Mouse (Mus musculus) B cell, adult 62 days (primary cell): ENCODE results near the gene Gsto2. TPM values are rescaled to one million over a fixed set of nuclear protein-coding genes. Genes with fewer than 3 reads are reported as not detected.

ENCODE experiments used
- total RNA-seq: library from RNA; stranded (reverse); gene quantifications from 4 replicates; pipeline ENCODE4 v1.2.4, GENCODE M21; 2023

The Gsto2 gene
- 0.56 TPM in 1 of 4 replicates, not detected in the others for total RNA-seq

DNA sequence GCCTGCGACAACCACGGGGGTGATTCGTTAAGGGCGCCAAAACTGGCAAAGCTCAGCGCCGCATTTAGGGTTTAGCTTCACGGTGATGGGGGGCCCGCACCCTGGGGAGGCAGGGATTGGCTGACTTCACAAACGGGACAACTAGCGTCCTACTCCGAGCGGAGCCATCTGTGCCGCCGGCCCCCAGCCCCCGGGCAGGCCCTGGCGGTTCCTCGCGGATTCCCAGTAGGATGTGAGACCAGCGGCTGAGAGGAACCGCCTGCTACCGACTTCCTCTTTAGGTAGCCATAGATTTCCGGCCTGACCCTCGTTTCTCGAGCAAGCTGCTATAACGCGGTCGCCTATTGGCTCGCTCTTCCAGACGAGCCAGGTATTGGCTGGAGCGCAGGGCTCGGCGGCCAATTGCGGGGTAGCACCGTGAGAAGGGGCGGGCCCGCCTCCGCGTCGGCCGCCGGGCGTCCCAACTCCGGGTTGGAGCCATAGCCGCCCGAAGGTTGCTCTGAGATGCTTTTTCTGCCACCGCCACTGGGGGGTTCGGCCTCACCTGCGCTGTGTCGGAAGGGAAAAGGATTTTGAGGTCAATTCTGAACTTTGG, at the start of gene Gsto2:
TSS of gene Gsto2 (plus strand) at position 182 of the 595 bp plus-strand sequence.

DNA sequence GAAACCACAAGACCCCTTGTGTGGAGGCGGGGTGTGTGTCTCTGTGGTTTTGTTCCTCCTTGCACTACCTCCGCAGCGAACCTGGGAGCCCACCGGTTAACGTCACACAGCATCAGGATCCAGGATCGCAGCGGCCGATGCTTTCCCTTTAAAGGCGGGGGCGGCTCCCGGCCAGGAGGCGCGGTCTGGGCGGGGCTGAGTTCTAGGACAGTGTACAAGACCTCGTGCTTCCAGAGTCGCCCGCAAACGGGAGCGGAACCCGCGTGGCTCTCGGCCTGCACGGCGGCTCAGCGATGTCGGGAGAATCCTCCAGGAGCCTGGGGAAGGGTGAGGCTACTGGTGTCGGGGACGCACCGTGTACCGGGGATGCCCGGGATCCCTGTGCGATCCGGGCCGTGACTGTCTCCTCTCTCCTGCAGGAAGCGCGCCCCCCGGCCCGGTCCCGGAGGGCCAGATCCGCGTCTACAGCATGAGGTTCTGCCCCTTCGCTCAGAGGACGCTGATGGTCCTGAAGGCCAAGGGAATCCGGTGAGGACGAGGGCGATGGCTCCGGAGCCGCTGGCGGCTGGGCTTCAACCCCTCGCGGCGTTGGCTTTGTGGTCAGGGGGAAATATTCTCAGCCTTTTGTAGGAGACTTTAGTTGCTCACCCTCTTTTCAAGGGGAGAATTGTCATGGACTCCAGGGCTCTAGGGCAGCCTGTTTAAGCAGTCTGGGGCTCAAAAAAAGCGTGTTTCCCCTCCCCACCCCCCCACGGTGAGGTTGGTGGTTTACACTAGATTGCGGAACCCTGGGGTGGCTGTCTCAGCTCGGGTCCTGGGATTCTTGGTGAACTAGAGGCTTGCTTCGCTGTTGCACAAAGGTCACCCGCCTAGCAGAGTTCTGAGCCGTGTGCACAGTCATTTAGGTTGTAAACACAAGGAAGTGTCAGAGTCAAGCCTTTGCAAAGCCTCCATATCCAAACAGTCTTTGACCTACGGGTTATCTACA, 10.2 kb upstream of the Gsto2 start, which contains the start of gene Gsto1:
TSS of gene Gsto1 (plus strand) at position 175 of the 988 bp plus-strand sequence.

DNA sequence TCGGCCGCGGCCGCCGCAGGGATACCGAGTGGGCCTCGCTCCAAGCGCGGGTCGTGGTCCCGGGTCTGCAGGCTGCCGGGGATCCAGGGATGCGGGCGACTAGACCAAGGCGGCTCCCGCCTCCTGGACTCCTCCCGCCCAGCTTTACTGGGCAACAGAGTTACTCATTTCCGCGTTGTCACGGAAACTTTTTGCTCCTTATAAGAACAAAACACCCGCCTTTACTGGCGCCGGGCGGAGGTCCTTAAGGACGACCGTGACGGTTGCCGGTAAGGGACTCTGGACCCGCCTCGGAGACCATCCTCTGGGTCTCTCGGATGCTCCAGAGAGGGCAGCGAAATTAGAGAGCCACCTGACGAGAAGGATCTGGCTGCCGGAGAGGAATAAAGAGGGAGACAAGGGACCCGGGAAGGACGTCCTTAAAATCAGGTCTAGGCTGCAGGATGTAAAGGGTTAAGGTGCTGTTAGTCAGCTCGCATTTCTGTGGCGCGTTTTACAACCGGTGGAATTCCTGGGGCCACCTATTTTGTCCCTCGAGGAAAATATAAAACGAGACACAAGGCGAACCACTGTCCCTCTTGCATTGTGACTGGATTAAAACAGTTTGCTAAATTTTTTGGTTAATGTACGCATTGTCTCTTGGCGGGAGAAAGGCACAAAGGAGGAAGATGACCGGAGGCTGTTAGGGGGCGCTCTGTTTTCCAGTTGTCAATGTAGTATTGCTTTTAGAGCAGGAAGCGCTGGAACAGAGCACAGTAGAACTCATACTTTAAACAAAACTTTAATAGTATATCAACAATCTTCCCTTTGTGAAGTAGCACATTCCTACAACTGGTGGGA, 54.0 kb downstream of the Gsto2 start, which contains the start of the genes Cfap43 and Itprip:
TSS of gene Cfap43 (minus strand) at position 162 of the 840 bp plus-strand sequence.
TSS of gene Itprip (minus strand) at position 174 of the 840 bp plus-strand sequence.

Other genes with a start within 250 kb of the Gsto2 start
- 0.09 TPM in 1 of 4 replicates, not detected in the others for gene Col17a1, start 173.4 kb upstream of the Gsto2 start, total RNA-seq
- 97.7 to 107 TPM (median 99.9 TPM) in 4 replicates for gene Sfr1, start 133.9 kb upstream of the Gsto2 start, total RNA-seq
- 17.4 to 20.8 TPM (median 19.8 TPM) in 4 replicates for gene Gsto1, start 10.6 kb upstream of the Gsto2 start, total RNA-seq
- gene Cfap43, start 53.8 kb downstream of the Gsto2 start, total RNA-seq = not detected in 4 replicates
- 328 to 367 TPM (median 347 TPM) in 4 replicates for gene Itprip, start 53.8 kb downstream of the Gsto2 start, total RNA-seq
- gene Cfap58, start 72.1 kb downstream of the Gsto2 start, total RNA-seq = not detected in 4 replicates